Comparison of ENCODE assay signal across 21 mouse cellular contexts in the genomic region with DNA sequence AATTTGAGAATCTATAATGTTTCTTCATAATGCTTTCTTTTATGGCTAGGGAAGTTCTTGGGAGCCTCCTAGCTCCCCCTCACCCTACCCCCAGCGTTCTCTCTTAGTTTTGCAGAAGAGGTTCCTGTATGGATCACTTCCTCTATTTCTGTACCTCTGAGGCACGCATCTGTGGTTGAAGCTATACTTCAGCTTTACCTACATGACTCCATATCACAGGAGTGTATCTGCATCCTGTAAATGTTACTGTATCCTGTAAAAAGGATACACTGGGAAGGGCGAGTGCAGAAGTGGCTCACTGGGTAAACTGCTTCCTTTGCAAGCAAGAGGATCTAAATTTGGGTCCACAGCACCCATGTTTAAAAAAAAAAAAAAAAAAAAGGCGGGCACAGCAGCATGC. TPM values are rescaled to one million over a fixed set of nuclear protein-coding genes. Genes with fewer than 3 reads are reported as not detected.
DNase-seq lines count a peak whose midpoint lies in the region; ATAC-seq and TF ChIP-seq lines count a peak whose summit lies in the region.
"Had no signal": no experiment of that assay in that cellular context is flagged by ENCODE, and none has a peak within 500 bp of the region (broad histone marks: within the 10 kb centered on the region; RNA-seq: fewer than 3 reads in every experiment).

No protein-coding gene starts in this region.

- no peak for TF ChIP-seq CTCF in liver, adult 2 months (IDR thresholded peaks at IDR 0.05; ENCODE audit: low read depth, low read length)
- TF ChIP-seq CTCF in CH12.LX (conservative IDR thresholded peaks at IDR 0.05 in 1 of 2, IDR thresholded peaks at IDR 0.05 in 1 of 2; ENCODE audit: low read depth in 2 of 2, low read length in 2 of 2): no peak

- 0 out of 2 replicates have a peak, but pooled peaks cover 3% of the 10 kb centered on the region for H3K27me3 ChIP-seq in liver, adult 2 months (ENCODE audit: control insufficient read depth, insufficient read depth, low read length)
- H3K27me3 ChIP-seq in liver, embryonic 12.5 days (replicated peaks): peaks cover 6% of the 10 kb centered on the region
- H3K27me3 ChIP-seq in CH12.LX (replicated peaks): no peaks in the 10 kb centered on the region
- H3K27me3 ChIP-seq in splenic B cell, adult 2 months (ENCODE audit: control insufficient read depth, insufficient read depth, low read length, poor library complexity, severe bottlenecking): no peaks in the 10 kb centered on the region
- H3K27me3 ChIP-seq: hindbrain, embryonic 13.5 days; limb, embryonic 15.5 days; midbrain, embryonic 13.5 days had no signal

- no peak for TF ChIP-seq RAD21 in CH12.LX (IDR thresholded peaks at IDR 0.05; ENCODE audit: low read depth, low read length)

- H3K9ac ChIP-seq in liver, adult 2 months (ENCODE audit: low read depth, low read length): no peak overlapping the region
- H3K9ac ChIP-seq in liver, embryonic 12.5 days: no peak overlapping the region
- no peak overlapping the region for H3K9ac ChIP-seq in CH12.LX (ENCODE audit: insufficient read depth, low read depth)
- H3K9ac ChIP-seq: forebrain, postnatal 0 days; hindbrain, embryonic 13.5 days; limb, embryonic 15.5 days; midbrain, embryonic 13.5 days had no signal

- no peak overlapping the region for H3K4me3 ChIP-seq in liver, adult 2 months (ENCODE audit: insufficient read depth, low read depth, low read length)
- no peak overlapping the region for H3K4me3 ChIP-seq in liver, embryonic 12.5 days
- H3K4me3 ChIP-seq in CH12.LX (replicated peaks in 1 of 3; ENCODE audit: low read depth in 2 of 3, low read length in 2 of 3, poor library complexity in 1 of 3): no peak overlapping the region
- H3K4me3 ChIP-seq: heart, embryonic 10.5 days; hindbrain, embryonic 13.5 days; left cerebral cortex, adult 2 months; limb, embryonic 15.5 days; midbrain, embryonic 13.5 days had no signal

- peak; percentile 29 for DNase-seq in liver, adult 2 months (ENCODE audit: extremely low read depth, low read depth, low spot score)
- peak; percentile 45 for DNase-seq in CH12.LX (ENCODE audit: extremely low read depth)
- peak; percentile 61 for DNase-seq in splenic B cell, adult 2 months (ENCODE audit: low read depth, low spot score)
- DNase-seq in cerebellum, postnatal 10 days: no peak
- no peak for DNase-seq in gastrocnemius, adult 8-10 months (ENCODE audit: low spot score in 2 of 2)
- DNase-seq: adrenal gland, postnatal 25 days; cerebellum, adult 9-11 months; forebrain, postnatal 0 days; gastrocnemius, postnatal 36 days; kidney, adult 18-20 months; kidney, postnatal 4 days; layer of hippocampus, adult 9-11 months; left cerebral cortex, postnatal 4 days; retina, postnatal 1 day had no signal

- TF ChIP-seq EP300 in CH12.LX (IDR thresholded peaks at IDR 0.05; ENCODE audit: low read length): peak; percentile 53

- no peaks in the 10 kb centered on the region for H3K9me3 ChIP-seq in liver, embryonic 12.5 days (replicated peaks)
- H3K9me3 ChIP-seq in CH12.LX (replicated peaks; ENCODE audit: low read length): peaks cover 2% of the 10 kb centered on the region
- H3K9me3 ChIP-seq: heart, embryonic 10.5 days; hindbrain, embryonic 13.5 days; limb, embryonic 15.5 days; midbrain, embryonic 13.5 days had no signal

- H3K27ac ChIP-seq in liver, adult 2 months (replicated peaks; ENCODE audit: insufficient read depth, low read depth, low read length): no peak overlapping the region
- no peak overlapping the region for H3K27ac ChIP-seq in liver, embryonic 12.5 days
- no peak overlapping the region for H3K27ac ChIP-seq in CH12.LX (ENCODE audit: insufficient read depth, low read depth)
- H3K27ac ChIP-seq: heart, embryonic 10.5 days; hindbrain, embryonic 13.5 days; left cerebral cortex, adult 2 months; limb, embryonic 15.5 days; midbrain, embryonic 13.5 days had no signal

- no peaks in the 10 kb centered on the region for H3K36me3 ChIP-seq in liver, adult 2 months (ENCODE audit: control insufficient read depth, insufficient read depth, low read length)
- no peaks in the 10 kb centered on the region for H3K36me3 ChIP-seq in liver, embryonic 12.5 days
- no peaks in the 10 kb centered on the region for H3K36me3 ChIP-seq in CH12.LX (replicated peaks in 1 of 2; ENCODE audit: control insufficient read depth in 1 of 2, insufficient read depth in 1 of 2, low read length in 1 of 2)
- H3K36me3 ChIP-seq in splenic B cell, adult 2 months (ENCODE audit: control insufficient read depth, insufficient read depth, low read length, poor library complexity, severe bottlenecking): no peaks in the 10 kb centered on the region
- H3K36me3 ChIP-seq: heart, embryonic 10.5 days; hindbrain, embryonic 13.5 days; limb, embryonic 15.5 days; midbrain, embryonic 13.5 days had no signal

- dilution Hi-C loops in CH12.LX (cut with MboI; ENCODE audit: extremely low pct_ligation_motif_present, extremely low pct_unique_long_range_greater_than_20kb, low sequenced_read_pairs): no loop called here

- TF ChIP-seq POLR2A in liver, adult 2 months (IDR thresholded peaks at IDR 0.05; ENCODE audit: extremely low read depth, insufficient read depth, low read length): no peak
- no peak for TF ChIP-seq POLR2A in CH12.LX (IDR thresholded peaks at IDR 0.05; ENCODE audit: low read depth, low read length)

- H3K4me1 ChIP-seq in liver, adult 2 months (ENCODE audit: control insufficient read depth, insufficient read depth, low read length): no peaks in the 10 kb centered on the region
- H3K4me1 ChIP-seq in liver, embryonic 12.5 days: peaks cover 4% of the 10 kb centered on the region
- peaks cover 3 to 13% of the 10 kb centered on the region in 2 experiments; a peak in 2 of 4 replicates for H3K4me1 ChIP-seq in CH12.LX (ENCODE audit: control insufficient read depth in 1 of 2, insufficient read depth in 2 of 2)

- ATAC-seq in liver, embryonic 12.5 days: no peak
- peak; percentile 49 to 64 for ATAC-seq in hematopoietic stem cell, adult 5-6 weeks (replicated peaks in 1 of 2; ENCODE audit: insufficient read depth in 1 of 2, low FRiP score in 2 of 2, low TSS enrichment in 1 of 2, low read depth in 1 of 2, poor library complexity in 2 of 2, severe bottlenecking in 2 of 2)
- ATAC-seq: forebrain, postnatal 0 days; midbrain, embryonic 13.5 days had no signal

- H3K79me2 ChIP-seq in liver, adult 2 months (ENCODE audit: control insufficient read depth, insufficient read depth, low read length): no peaks in the 10 kb centered on the region
- 0 out of 2 replicates have a peak, but pooled peaks cover 2% of the 10 kb centered on the region for H3K79me2 ChIP-seq in CH12.LX (replicated peaks; ENCODE audit: control insufficient read depth, extremely low read depth, insufficient read depth, poor library complexity, severe bottlenecking)

- no peak overlapping the region for H3K4me2 ChIP-seq in liver, embryonic 12.5 days
- H3K4me2 ChIP-seq in CH12.LX (ENCODE audit: insufficient read depth, low read depth, poor library complexity, severe bottlenecking): peak overlapping the region; percentile 46
- H3K4me2 ChIP-seq: hindbrain, embryonic 13.5 days; limb, embryonic 15.5 days; midbrain, embryonic 13.5 days had no signal

- 59% methylated on average over 4 of the region's 4 CpGs for WGBS in liver, adult 2 months
- WGBS in liver, embryonic 12.5 days (ENCODE audit: insufficient replicate concordance): 12% methylated on average over 4 of the region's 4 CpGs

- in situ Hi-C loops in CH12.LX (cut with MboI; ENCODE audit: low pct_ligation_motif_present, low pct_unique_long_range_greater_than_20kb, low sequenced_read_pairs): no loop called here

TF ChIP-seq in CH12.LX, 34 proteins besides CTCF, POLR2A, EP300 and RAD21 (continues in another document):
- TF ChIP-seq CHD1 (IDR thresholded peaks at IDR 0.05; ENCODE audit: low read depth, low read length): no peak
- no peak for TF ChIP-seq RCOR1 (conservative IDR thresholded peaks at IDR 0.05; ENCODE audit: low read depth, low read length)
- no peak for TF ChIP-seq MYC (IDR thresholded peaks at IDR 0.05; ENCODE audit: low read depth, low read length)
- no peak for TF ChIP-seq ELF1 (IDR thresholded peaks at IDR 0.05; ENCODE audit: low read depth, low read length)
- no peak for TF ChIP-seq JUND (conservative IDR thresholded peaks at IDR 0.05; ENCODE audit: low read depth, low read length)
- TF ChIP-seq IRF4 (IDR thresholded peaks at IDR 0.05; ENCODE audit: low read depth, low read length): peak; percentile 43; the same call in 1 of the 2 replicates
- TF ChIP-seq TBP (conservative IDR thresholded peaks at IDR 0.05; ENCODE audit: low read depth, low read length): no peak
- no peak for TF ChIP-seq USF1 (IDR thresholded peaks at IDR 0.05; ENCODE audit: low read depth, low read length)
- TF ChIP-seq SMC3 (IDR thresholded peaks at IDR 0.05; ENCODE audit: low read depth, low read length): no peak
- no peak for TF ChIP-seq ETS1 (conservative IDR thresholded peaks at IDR 0.05; ENCODE audit: low read depth, low read length)
- peak; percentile 88 for TF ChIP-seq ZNF384 (IDR thresholded peaks at IDR 0.05; ENCODE audit: low read depth, low read length)
- TF ChIP-seq NRF1 (IDR thresholded peaks at IDR 0.05; ENCODE audit: low read depth, low read length): no peak
- TF ChIP-seq MAZ (IDR thresholded peaks at IDR 0.05; ENCODE audit: low read depth, low read length): no peak
- no peak for TF ChIP-seq JUN (IDR thresholded peaks at IDR 0.05; ENCODE audit: insufficient read depth, low read depth, low read length)
- TF ChIP-seq POLR2AphosphoS2 (IDR thresholded peaks at IDR 0.05; ENCODE audit: low read depth, low read length): no peak
- peak; percentile 45; the same call in 1 of the 2 replicates for TF ChIP-seq BHLHE40 (IDR thresholded peaks at IDR 0.05; ENCODE audit: low read depth, low read length)

RNA-seq across cellular contexts. Expression of a gene that starts 5.5 kb away (rescaled TPM):
- 0.83 and 1.0 TPM in 2 replicates for total RNA-seq in liver, adult 2 months (2014; rRNA removed)
- 0.10 and 0.26 TPM in 2 replicates for polyA plus RNA-seq in liver, adult 2 months (2012; rRNA removed)
- polyA plus RNA-seq in liver, embryonic 12.5 days (2016; fragmentation: Nextera tagmentation; extraction: Ambion mirVana): 0.43 and 0.51 TPM in 2 replicates
- total RNA-seq in CH12.LX (2012; rRNA removed) (2.1 and 2.4 TPM in 2 replicates), CH12.LX (2014; rRNA removed) (2.7 and 2.8 TPM in 2 replicates)
- polyA plus RNA-seq in CH12.LX (2012; ENCODE audit: insufficient read length, low read depth): 0.91 and 1.00 TPM in 2 replicates
- 0.56 and 0.60 TPM in 2 replicates for total RNA-seq in hematopoietic stem cell, adult 5-6 weeks (2017)
- total RNA-seq in gastrocnemius, adult 8-10 months (2022): under 1 TPM in 1 of 4 experiments, not detected in 3; 0.08 TPM
- total RNA-seq: gastrocnemius, postnatal 36 days had no signal

RNA-seq across cellular contexts. Expression of a gene that starts 30.7 kb away (rescaled TPM):
- total RNA-seq in liver, adult 2 months (2014; rRNA removed): 15.4 and 18.0 TPM in 2 replicates
- polyA plus RNA-seq in liver, adult 2 months (2012; rRNA removed): 2.3 and 2.4 TPM in 2 replicates
- polyA plus RNA-seq in liver, embryonic 12.5 days (2016; fragmentation: Nextera tagmentation; extraction: Ambion mirVana): 20.3 and 23.3 TPM in 2 replicates
- total RNA-seq in CH12.LX (2012; rRNA removed) (21.0 and 25.4 TPM in 2 replicates), CH12.LX (2014; rRNA removed) (43.8 and 49.5 TPM in 2 replicates)
- polyA plus RNA-seq in CH12.LX (2012; ENCODE audit: insufficient read length, low read depth): 33.7 and 37.3 TPM in 2 replicates
- 61.7 and 81.6 TPM in 2 replicates for total RNA-seq in hematopoietic stem cell, adult 5-6 weeks (2017)
- total RNA-seq in gastrocnemius, adult 8-10 months (2022): 10 to 100 TPM; 75.6 to 84.6 (median 76.1) TPM

Comparison
In these comparisons a context has a peak if more than half of its experiments do, and no peak if none do; other contexts are left out.
1. DNase-seq: peak in liver, adult 2 months (single experiment), CH12.LX (single experiment) and splenic B cell, adult 2 months (single experiment); none in cerebellum, postnatal 10 days (0 of 2) and gastrocnemius, adult 8-10 months (0 of 2).